Mouse (Mus musculus): ENCODE results near the gene Mapk3. TPM values are rescaled to one million over a fixed set of nuclear protein-coding genes. Genes with fewer than 3 reads are reported as not detected.

The Mapk3 gene
- polyA plus RNA-seq, 1 experiment = 130 TPM

- DNase-seq = no peak
- Histone ChIP-seq H3K27me3 (ENCODE audit: control insufficient read depth, insufficient read depth, low read length) (no peaks in the 10 kb centered on the region), H3K4me3 (ENCODE audit: control insufficient read depth, insufficient read depth, low read length) (no peak overlapping the region), H3K36me3 (ENCODE audit: control insufficient read depth, insufficient read depth, low read length) (no peaks in the 10 kb centered on the region), H3K27ac (ENCODE audit: control insufficient read depth, insufficient read depth, low read length) (no peak overlapping the region), H3K4me1 (replicated peaks; ENCODE audit: control insufficient read depth, insufficient read depth, low read length) (peaks cover 14% of the 10 kb centered on the region)
- TF ChIP-seq POLR2A (IDR thresholded peaks at IDR 0.05; ENCODE audit: control insufficient read depth, extremely low read depth, insufficient read depth, low read length, poor library complexity) = no peak
- TF ChIP-seq CTCF (IDR thresholded peaks at IDR 0.05; ENCODE audit: borderline replicate concordance, control insufficient read depth, extremely low read depth, insufficient read depth, low read length, poor library complexity) = no peak
- 79% methylated on average over 5 of the region's 5 CpGs for WGBS
Measured at GRCm38 (mm10) chr7:126809723-126810369, 50.4 kb downstream of the Mapk3 start.

Other genes with a start within 250 kb of the Mapk3 start
- 120 and 126 TPM in 2 replicates for gene Eif3c, start 193.2 kb upstream of the Mapk3 start, polyA plus RNA-seq (2012; rRNA removed)
- gene Apobr, start 174.7 kb upstream of the Mapk3 start, polyA plus RNA-seq (2012; rRNA removed) = 6.8 and 7.2 TPM in 2 replicates
- 90.6 and 141 TPM in 2 replicates for gene Cln3, start 173.8 kb upstream of the Mapk3 start, polyA plus RNA-seq (2012; rRNA removed)
- gene Il27, start 164.7 kb upstream of the Mapk3 start, polyA plus RNA-seq (2012; rRNA removed) = 1.8 and 3.0 TPM in 2 replicates
- 5.2 and 7.1 TPM in 2 replicates for gene Nupr1, start 128.7 kb upstream of the Mapk3 start, polyA plus RNA-seq (2012; rRNA removed)
- 72.9 and 99.6 TPM in 2 replicates for gene Sgf29, start 110.3 kb upstream of the Mapk3 start, polyA plus RNA-seq (2012; rRNA removed)
- gene Sult1a1, start 83.2 kb upstream of the Mapk3 start, polyA plus RNA-seq (2012; rRNA removed) = 8.6 and 14.8 TPM in 2 replicates
- gene Bola2, start 64.2 kb upstream of the Mapk3 start, polyA plus RNA-seq (2012; rRNA removed) = 45.6 and 51.3 TPM in 2 replicates
- 34.6 and 36.7 TPM in 2 replicates for gene Slx1b, start 63.8 kb upstream of the Mapk3 start, polyA plus RNA-seq (2012; rRNA removed)
- 2,939 and 3,162 TPM in 2 replicates for gene Coro1a, start 51.8 kb upstream of the Mapk3 start, polyA plus RNA-seq (2012; rRNA removed)
- 15.7 and 106 TPM in 2 replicates for gene Gdpd3, start 6.7 kb downstream of the Mapk3 start, polyA plus RNA-seq (2012; rRNA removed)
- 622 and 685 TPM in 2 replicates for gene Ypel3, start 17.4 kb downstream of the Mapk3 start, polyA plus RNA-seq (2012; rRNA removed)
- 25.0 and 37.9 TPM in 2 replicates for gene Tbx6, start 21.9 kb downstream of the Mapk3 start, polyA plus RNA-seq (2012; rRNA removed)
- 460 and 482 TPM in 2 replicates for gene Ppp4c, start 32.9 kb downstream of the Mapk3 start, polyA plus RNA-seq (2012; rRNA removed)
- gene Fam57b, start 38.1 kb downstream of the Mapk3 start, polyA plus RNA-seq (2012; rRNA removed) = 2.9 and 3.3 TPM in 2 replicates
- gene 4930451I11Rik, start 72.0 kb downstream of the Mapk3 start, polyA plus RNA-seq (2012; rRNA removed) = not detected in 2 replicates
- 0.12 and 0.13 TPM in 2 replicates for gene Doc2a, start 87.8 kb downstream of the Mapk3 start, polyA plus RNA-seq (2012; rRNA removed)
- 18.7 and 24.6 TPM in 2 replicates for gene Hirip3, start 102.4 kb downstream of the Mapk3 start, polyA plus RNA-seq (2012; rRNA removed)
- gene Ino80e, start 102.8 kb downstream of the Mapk3 start, polyA plus RNA-seq (2012; rRNA removed) = 120 and 122 TPM in 2 replicates
- 182 and 198 TPM in 2 replicates for gene Taok2, start 125.1 kb downstream of the Mapk3 start, polyA plus RNA-seq (2012; rRNA removed)
- gene Tmem219, start 163.3 kb downstream of the Mapk3 start, polyA plus RNA-seq (2012; rRNA removed) = 87.7 and 94.7 TPM in 2 replicates
- gene Kctd13, start 169.3 kb downstream of the Mapk3 start, polyA plus RNA-seq (2012; rRNA removed) = 38.8 and 42.4 TPM in 2 replicates
- gene Asphd1, start 190.0 kb downstream of the Mapk3 start, polyA plus RNA-seq (2012; rRNA removed) = 0.33 and 0.35 TPM in 2 replicates
- 2.9 and 3.7 TPM in 2 replicates for gene Sez6l2, start 191.0 kb downstream of the Mapk3 start, polyA plus RNA-seq (2012; rRNA removed)
- 280 and 294 TPM in 2 replicates for gene Cdipt, start 216.3 kb downstream of the Mapk3 start, polyA plus RNA-seq (2012; rRNA removed)
- gene Cdiptos, start 216.5 kb downstream of the Mapk3 start, polyA plus RNA-seq (2012; rRNA removed) = 0.34 and 1.0 TPM in 2 replicates